Mouse (Mus musculus) ES-Bruce4 (cell line): Measurements from ENCODE around the gene Crtc3.

Experiments
- CTCF ChIP-seq: IDR thresholded peaks from one replicate; pipeline ENCODE4 v1.8.1; 2011; ENCODE audit warnings: low read depth, low read length
- POLR2A ChIP-seq: IDR thresholded peaks from one replicate; pipeline ENCODE4 v1.8.1; 2011; ENCODE audit warnings: low read length; ENCODE audit not compliant: insufficient read depth

- TF ChIP-seq POLR2A (no peak), CTCF (no peak)
Measured at GRCm38 (mm10) chr7:80732986-80733385, 44.3 kb upstream of the Crtc3 start.
